Mouse (Mus musculus): ENCODE results near the gene Pdf. TPM values are rescaled to one million over a fixed set of nuclear protein-coding genes. Genes with fewer than 3 reads are reported as not detected.
A peak's percentile ranks its signal among the peaks of the same experiment; 100 is the strongest.
"Not testable (repeated sequence)": the region's sequence is repeated elsewhere in the genome, so short reads cannot be mapped to it uniquely, and the experiment has no call there.

Pdf gene
- polyA plus RNA-seq, 1 experiment from 2014 or later, result 59.8 TPM

DNA sequence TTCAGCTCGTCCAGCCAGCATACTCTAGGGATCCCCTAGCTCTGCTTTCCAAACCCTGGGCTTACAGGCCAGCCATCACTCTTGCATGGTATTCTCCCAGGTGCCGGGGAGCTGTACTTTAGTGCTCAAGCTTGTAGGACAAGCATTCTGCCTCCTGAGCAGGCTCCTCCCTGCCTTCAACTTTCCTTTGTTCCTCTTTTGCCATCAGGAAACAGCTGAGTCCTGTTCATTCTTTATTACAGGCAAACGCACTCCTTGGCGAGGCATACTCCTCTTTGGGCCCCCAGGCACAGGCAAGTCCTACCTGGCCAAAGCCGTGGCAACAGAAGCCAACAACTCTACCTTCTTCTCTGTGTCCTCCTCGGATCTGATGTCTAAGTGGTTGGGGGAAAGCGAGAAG lies 7.8 kb downstream of the Pdf start:
- Histone ChIP-seq H3K4me2 (replicated peaks; ENCODE audit: low read depth, low read length) (no peak overlapping the region), H3K27ac (ENCODE audit: low read length) (no peak overlapping the region), H3K4me1 (ENCODE audit: insufficient read depth, low read length) (no peaks in the 10 kb centered on the region), H3K9me3 (ENCODE audit: low read length) (no peaks in the 10 kb centered on the region), H3K36me3 (ENCODE audit: insufficient read depth, low read length) (peaks cover 71% of the 10 kb centered on the region), H3K27me3 (ENCODE audit: insufficient read depth, low read length) (no peaks in the 10 kb centered on the region), H3K9ac (replicated peaks; ENCODE audit: low read length) (no peak overlapping the region), H3K4me3 (ENCODE audit: low read length) (no peak overlapping the region)
- 78% methylated on average over 7 of the region's 7 CpGs for WGBS
- ATAC-seq (ENCODE audit: low FRiP score, low TSS enrichment), result no peak

GRCm38 (mm10) chr8:107036626-107037025 lies 11.8 kb downstream of the Pdf start:
- ATAC-seq (ENCODE audit: low FRiP score, low TSS enrichment), result no peak
- Histone ChIP-seq H3K4me2 (replicated peaks; ENCODE audit: low read depth, low read length) (no peak overlapping the region), H3K9me3 (ENCODE audit: low read length) (no peaks in the 10 kb centered on the region), H3K27me3 (ENCODE audit: insufficient read depth, low read length) (no peaks in the 10 kb centered on the region), H3K27ac (ENCODE audit: low read length) (no peak overlapping the region), H3K9ac (replicated peaks; ENCODE audit: low read length) (no peak overlapping the region), H3K36me3 (ENCODE audit: insufficient read depth, low read length) (peaks cover 32% of the 10 kb centered on the region), H3K4me3 (ENCODE audit: low read length) (no peak overlapping the region), H3K4me1 (ENCODE audit: insufficient read depth, low read length) (peaks cover 12% of the 10 kb centered on the region)
- 78% methylated on average over 8 of the region's 8 CpGs for WGBS

- Histone ChIP-seq H3K4me1 (ENCODE audit: insufficient read depth, low read length) (peaks cover 12% of the 10 kb centered on the region), H3K27ac (ENCODE audit: low read length) (no peak overlapping the region), H3K9ac (replicated peaks; ENCODE audit: low read length) (no peak overlapping the region), H3K9me3 (ENCODE audit: low read length) (no peaks in the 10 kb centered on the region), H3K4me3 (ENCODE audit: low read length) (no peak overlapping the region), H3K36me3 (ENCODE audit: insufficient read depth, low read length) (peaks cover 26% of the 10 kb centered on the region), H3K4me2 (replicated peaks; ENCODE audit: low read depth, low read length) (no peak overlapping the region), H3K27me3 (ENCODE audit: insufficient read depth, low read length) (no peaks in the 10 kb centered on the region)
- ATAC-seq (ENCODE audit: low FRiP score, low TSS enrichment), result no peak
- WGBS, result 91% methylated on average over 3 of the region's 3 CpGs
Measured at GRCm38 (mm10) chr8:107035641-107036040, 12.8 kb downstream of the Pdf start.

DNA sequence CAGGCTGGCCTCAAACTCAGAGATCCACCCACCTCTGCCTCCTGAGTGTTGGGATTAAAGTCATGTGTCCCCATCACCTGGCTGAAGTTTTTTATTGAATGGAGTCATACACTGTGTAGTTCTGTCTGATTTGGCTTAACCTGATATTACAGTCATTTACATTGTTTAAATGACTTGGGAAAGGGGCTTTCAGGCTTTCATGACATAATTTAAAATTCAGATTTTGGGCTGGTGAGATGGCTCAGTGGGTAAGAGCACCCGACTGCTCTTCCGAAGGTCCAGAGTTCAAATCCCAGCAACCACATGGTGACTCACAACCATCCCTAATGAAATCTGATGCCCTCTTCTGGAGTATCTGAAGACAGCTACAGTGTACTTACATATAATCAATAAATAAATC lies 14.8 kb downstream of the Pdf start:
- not testable (repeated sequence) for H3K9me3 ChIP-seq (ENCODE audit: low read length); H3K4me3 ChIP-seq (ENCODE audit: low read length); H3K27me3 ChIP-seq (ENCODE audit: insufficient read depth, low read length); H3K36me3 ChIP-seq (ENCODE audit: insufficient read depth, low read length); H3K27ac ChIP-seq (ENCODE audit: low read length); ATAC-seq (ENCODE audit: low FRiP score, low TSS enrichment); H3K4me2 ChIP-seq (replicated peaks; ENCODE audit: low read depth, low read length)
- WGBS, result 95% methylated on average over 2 of the region's 2 CpGs
- H3K4me1 ChIP-seq (ENCODE audit: insufficient read depth, low read length), result peaks cover 12% of the 10 kb centered on the region
- 0 out of 2 replicates have a peak overlapping the region, but pooled peaks have one; percentile 9 for H3K9ac ChIP-seq (replicated peaks; ENCODE audit: low read length)

- peaks cover 2% of the 10 kb centered on the region; the same call in 1 of the 2 replicates for H3K36me3 ChIP-seq (ENCODE audit: insufficient read depth, low read length)
- H3K9me3 ChIP-seq (ENCODE audit: low read length), result no peaks in the 10 kb centered on the region
- H3K4me3 ChIP-seq (ENCODE audit: low read length), result peak overlapping the region; percentile 92
- H3K27ac ChIP-seq (ENCODE audit: low read length), result peak overlapping the region; percentile 48
- H3K4me1 ChIP-seq (ENCODE audit: insufficient read depth, low read length), result peaks cover 12% of the 10 kb centered on the region
- peak overlapping the region; percentile 65 for H3K4me2 ChIP-seq (replicated peaks; ENCODE audit: low read depth, low read length)
- 1% methylated on average over 40 of the region's 40 CpGs for WGBS
- peak; percentile 56 for ATAC-seq (ENCODE audit: low FRiP score, low TSS enrichment)
- H3K27me3 ChIP-seq (ENCODE audit: insufficient read depth, low read length), result no peaks in the 10 kb centered on the region
- H3K9ac ChIP-seq (replicated peaks; ENCODE audit: low read length), result peak overlapping the region; percentile 94
Measured at GRCm38 (mm10) chr8:107031577-107032090, 16.8 kb downstream of the Pdf start.

DNA sequence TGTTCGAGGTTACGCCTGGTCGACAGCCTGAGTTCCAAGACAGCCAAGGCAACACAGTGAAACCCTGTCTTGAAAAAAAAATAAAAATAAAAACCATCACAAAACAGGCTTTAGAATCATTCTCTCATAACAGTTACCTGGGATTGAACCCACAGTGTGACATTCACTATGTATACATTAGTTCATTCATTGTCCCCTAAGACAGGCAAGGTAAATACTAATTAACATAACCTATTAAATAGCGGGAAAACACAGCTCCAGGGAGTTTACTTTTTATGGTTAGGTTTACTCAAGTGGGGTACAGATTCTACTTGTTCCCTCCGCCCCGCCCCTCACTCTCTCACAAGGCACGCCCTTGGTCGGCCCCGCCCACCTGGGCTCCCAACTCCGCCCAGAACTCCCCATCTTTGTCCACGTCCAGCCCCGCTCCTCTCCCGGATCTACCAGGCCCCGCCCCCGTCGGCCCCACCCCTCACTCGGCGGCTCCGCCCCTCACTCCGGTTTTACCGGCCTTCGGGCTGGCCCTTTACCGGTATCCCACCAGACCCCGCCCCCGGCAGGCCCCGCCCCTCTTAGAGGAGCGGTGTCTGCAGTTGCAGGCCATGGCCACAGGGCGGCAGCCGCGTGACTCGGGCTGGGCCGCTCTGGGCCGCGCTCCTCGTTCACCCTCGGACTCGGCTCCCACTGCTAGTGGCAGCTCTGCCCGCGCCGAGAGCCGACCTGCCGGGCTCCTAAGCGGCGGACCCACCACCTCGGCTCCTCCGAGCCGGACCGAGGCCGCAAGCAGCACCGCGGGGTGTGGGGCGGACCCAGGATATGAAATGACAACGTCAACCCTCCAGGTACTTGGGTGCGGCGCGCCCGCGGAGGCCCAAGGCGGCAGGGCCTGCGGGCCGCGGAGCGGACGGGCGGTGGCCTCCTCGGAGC lies 17.5 kb downstream of the Pdf start, which contains the start of gene Vps4a:
Gene Vps4a (plus strand): TSS at position 573 of the 927 bp plus-strand sequence.
- Histone ChIP-seq H3K4me2 (replicated peaks; ENCODE audit: low read depth, low read length) (peak within 1 kb of the TSS; percentile 65), H3K27ac (ENCODE audit: low read length) (peak within 1 kb of the TSS; percentile 48), H3K36me3 (ENCODE audit: insufficient read depth, low read length) (no peaks in the 10 kb centered on the region), H3K4me1 (ENCODE audit: insufficient read depth, low read length) (peaks cover 12% of the 10 kb centered on the region), H3K9ac (replicated peaks; ENCODE audit: low read length) (peak within 1 kb of the TSS; percentile 94), H3K27me3 (ENCODE audit: insufficient read depth, low read length) (no peaks in the 10 kb centered on the region), H3K9me3 (ENCODE audit: low read length) (no peaks in the 10 kb centered on the region), H3K4me3 (ENCODE audit: low read length) (peak within 1 kb of the TSS; percentile 92)
- WGBS, result 3% methylated on average over 66 of the region's 66 CpGs
- ATAC-seq (ENCODE audit: low FRiP score, low TSS enrichment), result peak; percentile 95

GRCm38 (mm10) chr8:107030058-107030457 lies 18.4 kb downstream of the Pdf start:
- Histone ChIP-seq H3K9ac (replicated peaks; ENCODE audit: low read length) (no peak overlapping the region), H3K4me3 (ENCODE audit: low read length) (no peak overlapping the region), H3K27ac (ENCODE audit: low read length) (no peak overlapping the region), H3K36me3 (ENCODE audit: insufficient read depth, low read length) (no peaks in the 10 kb centered on the region), H3K4me2 (replicated peaks; ENCODE audit: low read depth, low read length) (no peak overlapping the region), H3K27me3 (ENCODE audit: insufficient read depth, low read length) (no peaks in the 10 kb centered on the region), H3K9me3 (ENCODE audit: low read length) (no peaks in the 10 kb centered on the region), H3K4me1 (ENCODE audit: insufficient read depth, low read length) (peaks cover 12% of the 10 kb centered on the region)
- ATAC-seq (ENCODE audit: low FRiP score, low TSS enrichment), result no peak
- 67% methylated on average over 5 of the region's 5 CpGs for WGBS

GRCm38 (mm10) chr8:107029310-107029709 lies 19.1 kb downstream of the Pdf start:
- peaks cover 12% of the 10 kb centered on the region for H3K4me1 ChIP-seq (ENCODE audit: insufficient read depth, low read length)
- WGBS, result 73% methylated on average over 3 of the region's 3 CpGs
- no peaks in the 10 kb centered on the region for H3K9me3 ChIP-seq (ENCODE audit: low read length)
- no peaks in the 10 kb centered on the region for H3K27me3 ChIP-seq (ENCODE audit: insufficient read depth, low read length)
- no peaks in the 10 kb centered on the region for H3K36me3 ChIP-seq (ENCODE audit: insufficient read depth, low read length)
- no peak overlapping the region for H3K9ac ChIP-seq (replicated peaks; ENCODE audit: low read length)
- no peak overlapping the region for H3K4me2 ChIP-seq (replicated peaks; ENCODE audit: low read depth, low read length)
- no peak overlapping the region for H3K4me3 ChIP-seq (ENCODE audit: low read length)
- no peak overlapping the region for H3K27ac ChIP-seq (ENCODE audit: low read length)
- ATAC-seq (ENCODE audit: low FRiP score, low TSS enrichment), result no peak

GRCm38 (mm10) chr8:107023479-107023878 lies 24.9 kb downstream of the Pdf start:
- Histone ChIP-seq H3K4me1 (ENCODE audit: insufficient read depth, low read length) (no peaks in the 10 kb centered on the region), H3K4me3 (ENCODE audit: low read length) (no peak overlapping the region), H3K4me2 (replicated peaks; ENCODE audit: low read depth, low read length) (no peak overlapping the region), H3K27me3 (ENCODE audit: insufficient read depth, low read length) (no peaks in the 10 kb centered on the region), H3K9me3 (ENCODE audit: low read length) (no peaks in the 10 kb centered on the region), H3K9ac (replicated peaks; ENCODE audit: low read length) (no peak overlapping the region), H3K27ac (ENCODE audit: low read length) (no peak overlapping the region), H3K36me3 (ENCODE audit: insufficient read depth, low read length) (no peaks in the 10 kb centered on the region)
- no peak for ATAC-seq (ENCODE audit: low FRiP score, low TSS enrichment)
- WGBS, result 88% methylated on average over 8 of the region's 8 CpGs

GRCm38 (mm10) chr8:107014915-107015314 lies 33.5 kb downstream of the Pdf start:
- Histone ChIP-seq H3K4me3 (ENCODE audit: low read length) (no peak overlapping the region), H3K36me3 (ENCODE audit: insufficient read depth, low read length) (peaks cover 5% of the 10 kb centered on the region; the same call in 1 of the 2 replicates), H3K9me3 (ENCODE audit: low read length) (no peaks in the 10 kb centered on the region), H3K4me2 (replicated peaks; ENCODE audit: low read depth, low read length) (no peak overlapping the region), H3K27ac (ENCODE audit: low read length) (no peak overlapping the region), H3K4me1 (ENCODE audit: insufficient read depth, low read length) (no peaks in the 10 kb centered on the region), H3K9ac (replicated peaks; ENCODE audit: low read length) (no peak overlapping the region), H3K27me3 (ENCODE audit: insufficient read depth, low read length) (no peaks in the 10 kb centered on the region)
- 85% methylated on average over 1 of the region's 1 CpGs for WGBS
- no peak for ATAC-seq (ENCODE audit: low FRiP score, low TSS enrichment)

Data from kidney, embryonic 16.5 days (tissue).